Mouse (Mus musculus) cerebellum, postnatal 36 days (tissue): ENCODE measurements at regions not wholly inside any gene's neighbourhood (a gene's known extent, or its start where the extent isn't known, plus 50 kb on each side); places are given as distances from the start of the nearest gene placed in this dataset.

Experiments
- DNase-seq, 2 experiments: peaks; one replicate each; pipeline ENCODE4 v3.0.0; 2021 to 2022; ENCODE audit warnings: mixed read lengths in 2 of 2

- DNase-seq: no peak
Measured at GRCm38 (mm10) chr19:26478055-26478737, 126.7 kb upstream of the Smarca2 start.

GRCm38 (mm10) chr19:26484322-26484721, 120.5 kb upstream of the Smarca2 start:
- DNase-seq: no peak

- DNase-seq: no peak
Measured at GRCm38 (mm10) chr19:26492806-26493205, 112.0 kb upstream of the Smarca2 start.

GRCm38 (mm10) chr19:26501064-26501463, 103.8 kb upstream of the Smarca2 start:
- DNase-seq: no peak

- DNase-seq: no peak
Measured at GRCm38 (mm10) chr19:26504027-26504426, 100.8 kb upstream of the Smarca2 start.

- no peak for DNase-seq
Measured at GRCm38 (mm10) chr19:26506802-26507201, 98.0 kb upstream of the Smarca2 start.

GRCm38 (mm10) chr19:26507986-26508385, 96.9 kb upstream of the Smarca2 start:
- DNase-seq: peak in 1 of 2 experiments; percentile 13

GRCm38 (mm10) chr19:26508616-26509015, 96.2 kb upstream of the Smarca2 start:
- peak in 1 of 2 experiments; percentile 2 for DNase-seq

GRCm38 (mm10) chr19:26509240-26509639, 95.6 kb upstream of the Smarca2 start:
- no peak for DNase-seq

GRCm38 (mm10) chr19:26510185-26510584, 94.7 kb upstream of the Smarca2 start:
- no peak for DNase-seq

GRCm38 (mm10) chr19:26510887-26511286, 94.0 kb upstream of the Smarca2 start:
- DNase-seq: no peak

- DNase-seq: no peak
Measured at GRCm38 (mm10) chr19:26511756-26512155, 93.1 kb upstream of the Smarca2 start.

- no peak for DNase-seq
Measured at GRCm38 (mm10) chr19:26524583-26524982, 80.3 kb upstream of the Smarca2 start.

GRCm38 (mm10) chr19:26531390-26531789, 73.5 kb upstream of the Smarca2 start:
- no peak for DNase-seq

- DNase-seq: no peak
Measured at GRCm38 (mm10) chr19:26532509-26532908, 72.3 kb upstream of the Smarca2 start.

- DNase-seq: no peak
Measured at GRCm38 (mm10) chr19:26545671-26546070, 59.2 kb upstream of the Smarca2 start.

- no peak for DNase-seq
Measured at GRCm38 (mm10) chr19:26547522-26547921, 57.3 kb upstream of the Smarca2 start.

GRCm38 (mm10) chr19:26548562-26549270, 56.1 kb upstream of the Smarca2 start:
- no peak for DNase-seq

GRCm38 (mm10) chr19:26550299-26550698, 54.6 kb upstream of the Smarca2 start:
- DNase-seq: no peak
